Mouse (Mus musculus): Measurements from ENCODE around the gene Atg7. TPM values are rescaled to one million over a fixed set of nuclear protein-coding genes. Genes with fewer than 3 reads are reported as not detected.

Atg7 gene
- polyA plus RNA-seq, 1 experiment from 2014 or later, result 23.4 TPM

GRCm38 (mm10) chr6:114778650-114779049 is 135.8 kb downstream of the Atg7 start:
- H3K4me2 ChIP-seq (replicated peaks), result no peak overlapping the region
- H3K27me3 ChIP-seq (replicated peaks), result no peaks in the 10 kb centered on the region
- H3K4me3 ChIP-seq (replicated peaks), result no peak overlapping the region
- ATAC-seq, result no peak
- no peaks in the 10 kb centered on the region for H3K36me3 ChIP-seq
- H3K9me3 ChIP-seq, result no peaks in the 10 kb centered on the region
- H3K9ac ChIP-seq, result no peak overlapping the region
- H3K4me1 ChIP-seq (replicated peaks), result peaks cover 27% of the 10 kb centered on the region
- 59% methylated on average over 8 of the region's 8 CpGs for WGBS
- H3K27ac ChIP-seq, result no peak overlapping the region

- Histone ChIP-seq H3K27ac (no peak overlapping the region), H3K4me2 (replicated peaks) (no peak overlapping the region), H3K27me3 (replicated peaks) (no peaks in the 10 kb centered on the region), H3K36me3 (no peaks in the 10 kb centered on the region), H3K4me3 (replicated peaks) (no peak overlapping the region), H3K9ac (no peak overlapping the region), H3K4me1 (replicated peaks) (peaks cover 27% of the 10 kb centered on the region), H3K9me3 (no peaks in the 10 kb centered on the region)
- no peak for ATAC-seq
- WGBS, result 76% methylated on average over 2 of the region's 2 CpGs
Observed at GRCm38 (mm10) chr6:114780583-114780982, 137.7 kb downstream of the Atg7 start.

GRCm38 (mm10) chr6:114781415-114782240 is 138.7 kb downstream of the Atg7 start:
- no peaks in the 10 kb centered on the region for H3K27me3 ChIP-seq (replicated peaks)
- no peaks in the 10 kb centered on the region for H3K36me3 ChIP-seq
- H3K4me2 ChIP-seq (replicated peaks), result no peak overlapping the region
- no peak overlapping the region for H3K4me3 ChIP-seq (replicated peaks)
- WGBS, result 41% methylated on average over 11 of the region's 11 CpGs
- H3K4me1 ChIP-seq (replicated peaks), result peaks cover 27% of the 10 kb centered on the region
- H3K9ac ChIP-seq, result no peak overlapping the region
- H3K9me3 ChIP-seq, result no peaks in the 10 kb centered on the region
- peak; percentile 53; the same call in 1 of the 2 replicates for ATAC-seq
- peak overlapping the region; percentile 1; the same call in 1 of the 2 replicates for H3K27ac ChIP-seq

GRCm38 (mm10) chr6:114782486-114782885 is 139.6 kb downstream of the Atg7 start:
- Histone ChIP-seq H3K27ac (no peak overlapping the region), H3K4me2 (replicated peaks) (no peak overlapping the region), H3K9ac (no peak overlapping the region), H3K4me1 (replicated peaks) (peaks cover 22% of the 10 kb centered on the region), H3K27me3 (replicated peaks) (no peaks in the 10 kb centered on the region), H3K4me3 (replicated peaks) (no peak overlapping the region), H3K9me3 (no peaks in the 10 kb centered on the region), H3K36me3 (no peaks in the 10 kb centered on the region)
- 74% methylated on average over 7 of the region's 7 CpGs for WGBS
- ATAC-seq, result no peak

- no peaks in the 10 kb centered on the region for H3K27me3 ChIP-seq (replicated peaks)
Observed at GRCm38 (mm10) chr6:114786461-114786860, 143.6 kb downstream of the Atg7 start.

GRCm38 (mm10) chr6:114787606-114788005 is 144.7 kb downstream of the Atg7 start:
- Histone ChIP-seq H3K4me1 (replicated peaks) (0 out of 2 replicates have a peak, but pooled peaks cover 5% of the 10 kb centered on the region), H3K9me3 (no peaks in the 10 kb centered on the region), H3K4me2 (replicated peaks) (no peak overlapping the region), H3K36me3 (no peaks in the 10 kb centered on the region), H3K4me3 (replicated peaks) (no peak overlapping the region), H3K27ac (no peak overlapping the region), H3K27me3 (replicated peaks) (no peaks in the 10 kb centered on the region), H3K9ac (no peak overlapping the region)
- ATAC-seq, result no peak
- 56% methylated on average over 3 of the region's 3 CpGs for WGBS

More at GRCm38 (mm10) chr6:114786461-114786860, 143.6 kb downstream of the Atg7 start:
- Histone ChIP-seq H3K4me3 (replicated peaks) (no peak overlapping the region), H3K36me3 (no peaks in the 10 kb centered on the region), H3K4me1 (replicated peaks) (peaks cover 11% of the 10 kb centered on the region), H3K9me3 (no peaks in the 10 kb centered on the region), H3K9ac (no peak overlapping the region), H3K4me2 (replicated peaks) (no peak overlapping the region), H3K27ac (no peak overlapping the region)
- no peak for ATAC-seq
- WGBS, result 41% methylated on average over 3 of the region's 3 CpGs

GRCm38 (mm10) chr6:114788663-114789062 is 145.8 kb downstream of the Atg7 start:
- ATAC-seq, result no peak
- no peak overlapping the region for H3K4me3 ChIP-seq (replicated peaks)
- no peaks in the 10 kb centered on the region for H3K4me1 ChIP-seq (replicated peaks)
- 71% methylated on average over 4 of the region's 4 CpGs for WGBS
- H3K36me3 ChIP-seq, result no peaks in the 10 kb centered on the region
- H3K27me3 ChIP-seq (replicated peaks), result no peaks in the 10 kb centered on the region
- H3K9me3 ChIP-seq, result no peaks in the 10 kb centered on the region
- no peak overlapping the region for H3K9ac ChIP-seq
- no peak overlapping the region for H3K4me2 ChIP-seq (replicated peaks)
- H3K27ac ChIP-seq, result no peak overlapping the region

- Histone ChIP-seq H3K9me3 (no peaks in the 10 kb centered on the region), H3K36me3 (no peaks in the 10 kb centered on the region), H3K27me3 (replicated peaks) (no peaks in the 10 kb centered on the region), H3K4me2 (replicated peaks) (no peak overlapping the region), H3K27ac (no peak overlapping the region), H3K9ac (no peak overlapping the region), H3K4me3 (replicated peaks) (no peak overlapping the region), H3K4me1 (replicated peaks) (no peaks in the 10 kb centered on the region)
- no peak for ATAC-seq
- WGBS, result 72% methylated on average over 2 of the region's 2 CpGs
Observed at GRCm38 (mm10) chr6:114790084-114790483, 147.2 kb downstream of the Atg7 start.

GRCm38 (mm10) chr6:114790902-114791301 is 148.0 kb downstream of the Atg7 start:
- H3K4me2 ChIP-seq (replicated peaks), result no peak overlapping the region
- 80% methylated on average over 7 of the region's 7 CpGs for WGBS
- no peak for ATAC-seq

GRCm38 (mm10) chr6:114791846-114792245 is 148.9 kb downstream of the Atg7 start:
- no peak for ATAC-seq
- H3K9ac ChIP-seq, result no peak overlapping the region
- no peaks in the 10 kb centered on the region for H3K9me3 ChIP-seq
- WGBS, result 78% methylated on average over 4 of the region's 4 CpGs
- no peaks in the 10 kb centered on the region for H3K36me3 ChIP-seq
- no peak overlapping the region for H3K27ac ChIP-seq
- H3K4me1 ChIP-seq (replicated peaks), result no peaks in the 10 kb centered on the region
- H3K4me3 ChIP-seq (replicated peaks), result no peak overlapping the region
- H3K4me2 ChIP-seq (replicated peaks), result no peak overlapping the region
- no peaks in the 10 kb centered on the region for H3K27me3 ChIP-seq (replicated peaks)

More at GRCm38 (mm10) chr6:114790902-114791301, 148.0 kb downstream of the Atg7 start:
- H3K4me1 ChIP-seq (replicated peaks), result no peaks in the 10 kb centered on the region
- no peak overlapping the region for H3K27ac ChIP-seq
- H3K9ac ChIP-seq, result no peak overlapping the region
- H3K27me3 ChIP-seq (replicated peaks), result no peaks in the 10 kb centered on the region
- no peaks in the 10 kb centered on the region for H3K36me3 ChIP-seq
- no peak overlapping the region for H3K4me3 ChIP-seq (replicated peaks)
- H3K9me3 ChIP-seq, result no peaks in the 10 kb centered on the region

- H3K4me1 ChIP-seq (replicated peaks), result no peaks in the 10 kb centered on the region
- no peaks in the 10 kb centered on the region for H3K36me3 ChIP-seq
- H3K4me2 ChIP-seq (replicated peaks), result no peak overlapping the region
- 92% methylated on average over 9 of the region's 9 CpGs for WGBS
- H3K9me3 ChIP-seq, result no peaks in the 10 kb centered on the region
- no peak overlapping the region for H3K4me3 ChIP-seq (replicated peaks)
- ATAC-seq, result no peak
- H3K27ac ChIP-seq, result no peak overlapping the region
- no peaks in the 10 kb centered on the region for H3K27me3 ChIP-seq (replicated peaks)
- H3K9ac ChIP-seq, result no peak overlapping the region
Observed at GRCm38 (mm10) chr6:114794706-114795105, 151.8 kb downstream of the Atg7 start.

- Histone ChIP-seq H3K4me2 (replicated peaks) (no peak overlapping the region), H3K9me3 (no peaks in the 10 kb centered on the region), H3K27ac (no peak overlapping the region), H3K4me3 (replicated peaks) (no peak overlapping the region), H3K36me3 (no peaks in the 10 kb centered on the region), H3K4me1 (replicated peaks) (no peaks in the 10 kb centered on the region), H3K9ac (no peak overlapping the region), H3K27me3 (replicated peaks) (no peaks in the 10 kb centered on the region)
- WGBS, result 72% methylated on average over 7 of the region's 7 CpGs
- no peak for ATAC-seq
Observed at GRCm38 (mm10) chr6:114795706-114796325, 152.9 kb downstream of the Atg7 start.
